Mouse (Mus musculus) inflammation-experienced regulatory T-cells, adult 16 weeks (primary cell): Measurements from ENCODE around the gene Foxi3. TPM values are rescaled to one million over a fixed set of nuclear protein-coding genes. Genes with fewer than 3 reads are reported as not detected.

Source experiments
- polyA plus RNA-seq: library from polyadenylated mRNA; unstranded; fragments of 100-300 nt; shearing (Covaris generic); gene quantifications from one replicate; pipeline ENCODE4 v1.2.1, GENCODE M21; 2017

Gene Foxi3
- not detected for polyA plus RNA-seq

DNA sequence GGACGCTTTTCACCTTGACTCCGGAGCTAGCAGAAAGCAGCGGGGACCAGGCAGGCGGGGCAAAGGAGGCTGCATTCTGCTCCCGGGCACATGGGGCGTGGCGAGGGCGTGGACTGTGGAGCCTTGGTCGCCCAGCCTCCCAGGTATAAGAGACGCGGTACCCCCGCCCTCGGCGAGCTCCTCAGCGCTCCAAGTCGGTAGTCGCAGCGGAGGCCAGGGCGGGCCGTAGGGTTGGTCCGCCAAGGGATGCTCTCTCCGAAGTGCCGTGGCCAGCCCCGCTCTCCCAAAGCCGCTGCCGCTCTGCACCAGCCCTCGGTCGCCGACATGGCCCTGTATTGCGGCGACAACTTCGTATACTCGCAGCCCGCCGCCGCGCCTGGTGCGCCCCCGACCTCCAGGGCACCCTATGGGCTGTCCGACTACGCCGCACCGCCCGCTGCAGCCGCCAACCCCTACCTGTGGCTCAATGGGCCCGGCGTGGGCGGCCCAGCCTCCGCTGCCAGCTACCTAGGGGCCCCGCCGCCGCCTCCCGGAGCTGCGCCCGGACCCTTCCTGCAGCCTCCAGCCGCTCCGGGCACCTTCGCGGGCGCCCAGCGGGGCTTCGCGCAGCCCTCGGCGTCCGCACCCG, at the start of gene Foxi3:
TSS of gene Foxi3 (plus strand) at position 247 of the 628 bp plus-strand sequence.

DNA sequence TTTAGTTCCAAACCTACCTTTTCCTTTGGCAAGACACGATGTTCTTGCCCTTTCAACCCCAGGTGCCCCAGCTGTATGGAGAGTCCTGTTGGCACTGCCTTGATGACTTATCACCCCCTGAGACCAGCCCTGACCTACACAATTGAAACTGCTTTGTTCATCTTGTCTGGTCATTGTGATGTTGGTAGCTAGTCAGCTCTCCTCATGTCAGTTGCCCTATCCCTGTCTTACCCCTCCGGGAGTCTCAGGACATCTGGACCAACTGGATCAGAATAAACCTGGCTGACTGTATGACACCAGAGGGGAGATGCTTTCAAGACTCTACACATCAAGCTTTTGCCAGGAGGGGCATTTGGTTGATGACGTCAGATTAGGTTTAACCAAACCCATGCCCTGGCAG, 37.5 kb upstream of the Foxi3 start, which contains the start of gene Tex37:
TSS of gene Tex37 (minus strand) at position 101 of the 400 bp plus-strand sequence.

Other genes with a start within 250 kb of the Foxi3 start
- 2.9 TPM for gene Rpia, start 164.3 kb upstream of the Foxi3 start, polyA plus RNA-seq
- 2.1 TPM for gene Eif2ak3, start 112.0 kb upstream of the Foxi3 start, polyA plus RNA-seq
- not detected for gene Tex37, start 37.6 kb upstream of the Foxi3 start, polyA plus RNA-seq
- 3.4 TPM for gene Thnsl2, start 187.9 kb downstream of the Foxi3 start, polyA plus RNA-seq
- not detected for gene Fabp1, start 243.3 kb downstream of the Foxi3 start, polyA plus RNA-seq